Mouse (Mus musculus) ovary, postnatal 14 days (tissue): ENCODE results near the gene Ttc30a1.

Source experiments
- DNase-seq: peaks from one replicate; pipeline ENCODE4 v3.0.0; 2022; ENCODE audit warnings: low spot score

Ttc30a1 gene

GRCm38 (mm10) chr2:75981440-75982081 lies at the start of gene Ttc30a1:
Ttc30a1 (minus strand) TSS chr2:75981967.
- DNase-seq, result peak; percentile 63

- DNase-seq, result no peak
Observed at GRCm38 (mm10) chr2:76030080-76030479, 48.3 kb upstream of the Ttc30a1 start.

- DNase-seq, result no peak
Observed at GRCm38 (mm10) chr2:76029081-76029901, 47.5 kb upstream of the Ttc30a1 start.

DNA sequence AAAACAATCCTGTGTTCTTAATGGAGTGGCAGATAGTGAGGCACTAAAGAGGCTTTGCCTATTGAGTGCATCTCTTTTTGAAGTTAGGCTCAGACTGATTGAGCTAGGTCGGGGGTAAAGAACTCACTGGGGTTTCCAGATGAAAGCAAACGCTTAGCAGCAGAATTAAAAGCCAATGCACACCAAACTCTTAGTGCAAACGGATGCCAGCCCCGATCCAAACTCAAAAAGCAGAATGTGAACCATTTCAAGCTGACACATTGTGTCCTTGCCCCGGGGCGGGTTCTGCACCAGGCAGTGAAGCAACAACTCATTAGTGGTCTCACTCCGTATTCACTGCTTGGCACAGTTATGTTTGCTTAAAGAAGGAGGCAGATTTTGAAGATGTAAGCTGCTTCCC lies 35.1 kb upstream of the Ttc30a1 start:
- no peak for DNase-seq

DNA sequence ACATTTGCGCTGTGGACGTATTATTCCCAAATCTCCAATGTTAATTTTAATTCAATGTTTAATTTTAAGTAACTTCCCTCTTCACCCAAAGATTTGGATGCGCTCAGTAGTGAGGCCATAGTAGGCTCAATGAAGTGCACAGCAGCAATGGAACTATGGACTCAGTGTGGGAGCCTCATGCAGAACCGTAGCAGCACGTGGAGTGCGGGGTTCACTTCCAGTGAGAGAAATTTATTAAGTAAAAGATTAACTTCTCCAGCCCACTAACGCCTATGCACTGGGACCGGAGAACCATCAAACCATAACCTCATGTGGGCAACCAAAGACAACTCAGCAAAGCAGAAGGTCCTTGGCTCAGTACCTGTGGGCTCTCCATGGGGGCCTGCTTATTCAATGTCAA lies 34.4 kb upstream of the Ttc30a1 start:
- DNase-seq, result no peak

- no peak for DNase-seq
Observed at GRCm38 (mm10) chr2:76015460-76015859, 33.7 kb upstream of the Ttc30a1 start.

- no peak for DNase-seq
Observed at GRCm38 (mm10) chr2:76014659-76015058, 32.9 kb upstream of the Ttc30a1 start.

DNA sequence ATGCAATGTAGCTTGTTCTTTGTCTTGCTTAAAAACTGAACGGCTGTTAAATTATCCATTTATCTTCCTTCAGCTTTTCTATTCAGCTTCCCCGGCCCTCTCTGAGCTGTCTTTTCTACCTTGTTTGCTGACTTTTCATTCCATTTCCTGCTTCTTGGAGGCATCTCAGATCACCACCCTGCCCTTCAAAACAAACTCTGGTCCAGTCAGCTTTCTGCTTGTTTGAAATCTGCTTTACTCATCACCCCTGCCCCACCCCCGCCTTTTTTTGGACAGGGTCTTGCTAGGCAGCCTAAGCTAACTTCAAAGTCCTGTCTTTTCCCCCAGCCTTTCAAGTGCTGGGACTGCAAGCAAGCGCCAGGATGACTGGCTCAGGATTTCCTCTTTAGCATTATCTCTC lies 24.4 kb upstream of the Ttc30a1 start:
- no peak for DNase-seq

- no peak for DNase-seq
Observed at GRCm38 (mm10) chr2:76002899-76003298, 21.1 kb upstream of the Ttc30a1 start.

DNA sequence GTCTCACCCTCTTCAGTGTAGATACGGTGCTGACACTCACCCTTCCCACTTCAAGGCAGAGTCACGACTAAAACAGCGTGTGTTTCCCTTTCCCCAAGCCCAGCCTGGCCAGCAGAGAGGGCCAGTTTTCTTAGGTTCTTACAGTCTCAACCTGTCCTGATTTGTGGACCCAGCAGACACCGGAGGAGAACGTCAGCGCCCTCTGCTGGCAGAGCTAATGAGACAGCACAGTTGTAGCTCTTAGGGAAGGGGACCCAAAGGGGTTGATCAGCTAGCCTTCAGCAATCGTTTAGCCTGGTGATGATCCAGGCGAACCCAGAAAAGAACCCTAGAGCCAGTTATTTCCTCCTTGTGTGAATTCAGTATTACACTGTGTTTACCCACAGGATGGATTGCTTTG lies 19.6 kb upstream of the Ttc30a1 start:
- DNase-seq, result peak; percentile 46

DNA sequence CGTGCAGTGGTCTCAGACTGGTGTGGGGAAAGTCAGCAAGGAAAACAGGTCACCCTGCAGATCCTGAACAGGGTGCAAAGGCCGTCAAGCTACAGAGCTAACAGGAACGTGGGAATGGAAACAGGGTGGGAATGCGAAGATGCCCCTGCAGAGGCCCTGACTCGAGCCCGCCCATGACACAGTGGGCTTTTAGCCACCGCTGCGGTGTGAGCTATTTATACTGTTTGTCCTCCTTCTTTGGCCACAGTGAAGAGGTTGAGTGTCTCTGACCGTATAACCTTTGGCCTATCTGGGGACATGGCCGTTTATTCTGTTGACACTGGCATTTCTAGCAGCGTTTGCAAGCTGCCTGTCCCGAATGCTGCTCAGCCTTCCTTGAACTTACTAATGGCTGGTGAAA lies 17.9 kb upstream of the Ttc30a1 start:
- no peak for DNase-seq

- no peak for DNase-seq
Observed at GRCm38 (mm10) chr2:75998692-75999091, 16.9 kb upstream of the Ttc30a1 start.

- no peak for DNase-seq
Observed at GRCm38 (mm10) chr2:75997726-75998125, 16.0 kb upstream of the Ttc30a1 start.

DNA sequence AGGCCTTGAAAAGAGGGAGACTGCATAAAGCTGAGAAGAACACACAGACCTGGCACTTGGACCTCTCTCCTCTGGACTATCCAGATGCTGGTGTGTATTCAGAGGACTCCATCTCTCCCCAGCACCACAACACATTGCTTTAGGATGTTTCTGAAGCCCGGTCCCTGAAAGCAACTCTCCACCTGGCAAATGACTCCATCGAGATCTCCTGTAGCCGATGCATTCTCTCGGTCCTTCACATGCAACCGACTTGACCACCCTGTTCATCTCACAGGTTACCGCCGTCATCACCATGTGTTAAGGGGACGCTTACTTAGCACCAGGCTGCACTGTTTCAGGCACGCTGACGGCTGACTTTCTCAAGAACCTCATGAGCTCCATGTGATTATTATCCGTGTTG lies 13.1 kb upstream of the Ttc30a1 start:
- no peak for DNase-seq

- DNase-seq, result no peak
Observed at GRCm38 (mm10) chr2:75991581-75992205, 9.9 kb upstream of the Ttc30a1 start.

- peak; percentile 46 for DNase-seq
Observed at GRCm38 (mm10) chr2:75990885-75991539, 9.2 kb upstream of the Ttc30a1 start.

- DNase-seq, result no peak
Observed at GRCm38 (mm10) chr2:75989694-75990093, 7.9 kb upstream of the Ttc30a1 start.

GRCm38 (mm10) chr2:75988779-75989363 lies 7.1 kb upstream of the Ttc30a1 start:
- no peak for DNase-seq

GRCm38 (mm10) chr2:75988378-75988777 lies 6.6 kb upstream of the Ttc30a1 start:
- no peak for DNase-seq

GRCm38 (mm10) chr2:75987739-75988138 lies 6.0 kb upstream of the Ttc30a1 start:
- no peak for DNase-seq

DNA sequence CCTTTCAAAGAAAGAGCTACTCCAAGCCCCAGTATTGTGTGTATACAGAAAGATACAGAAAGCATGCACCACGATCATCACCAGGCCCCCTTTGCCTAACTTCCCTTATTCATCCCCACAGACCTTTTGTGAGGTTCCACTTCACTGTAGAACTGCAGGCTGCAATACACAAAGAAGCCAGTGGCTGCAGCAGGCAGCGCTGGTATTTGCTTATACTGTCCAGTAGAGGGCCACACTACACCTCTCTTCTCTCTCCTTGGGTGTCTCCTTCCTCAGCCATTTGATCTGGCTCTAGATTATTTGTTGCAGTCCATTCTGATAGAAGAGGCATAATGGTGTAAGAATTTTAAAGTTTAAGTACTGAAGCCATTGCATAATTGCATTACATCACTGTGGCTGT lies 3.4 kb upstream of the Ttc30a1 start:
- DNase-seq, result peak; percentile 38

DNA sequence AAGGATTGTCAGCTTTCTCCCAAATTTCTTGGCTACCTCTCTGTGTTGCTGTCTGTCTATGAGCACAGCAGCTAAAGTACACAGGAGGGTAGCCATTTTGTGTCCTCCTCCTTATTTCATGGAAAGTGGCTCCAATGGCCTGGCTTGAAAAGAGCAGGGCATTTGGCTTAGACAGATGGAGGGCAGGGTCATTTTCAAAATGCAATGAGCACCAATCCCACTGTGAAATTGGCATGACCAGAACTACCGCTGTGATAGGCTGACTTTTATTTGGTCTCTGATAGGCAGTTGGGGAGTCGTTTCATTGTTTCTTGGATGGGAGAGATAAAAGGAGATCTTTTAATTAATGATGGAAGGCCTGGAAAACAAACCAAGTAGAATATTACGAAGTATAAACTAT lies 2.1 kb upstream of the Ttc30a1 start:
- DNase-seq, result no peak
